Mouse (Mus musculus) brain, embryonic 14.5 days (tissue): Measurements from ENCODE around the gene Slc16a9. TPM values are rescaled to one million over a fixed set of nuclear protein-coding genes. Genes with fewer than 3 reads are reported as not detected.
A peak's percentile ranks its signal among the peaks of the same experiment; 100 is the strongest.
"Not testable (repeated sequence)": the region's sequence is repeated elsewhere in the genome, so short reads cannot be mapped to it uniquely, and the experiment has no call there.

Source experiments
- DNase-seq: peaks from one replicate; pipeline ENCODE4 v3.0.0-alpha.2; 2011; ENCODE audit warnings: low read depth
- CTCF ChIP-seq: fragments of 200-500 bp; IDR thresholded peaks from 2 replicates; pipeline ENCODE4 v1.5.1; 2012; ENCODE audit warnings: inconsistent platforms, mild to moderate bottlenecking, moderate library complexity, borderline replicate concordance; ENCODE audit not compliant: insufficient read depth, insufficient read length; ENCODE audit errors: extremely low read depth
- POLR2A ChIP-seq: fragments of 200-500 bp; IDR thresholded peaks from 2 replicates; pipeline ENCODE4 v1.6.1; 2012; ENCODE audit warnings: mild to moderate bottlenecking, inconsistent platforms, borderline replicate concordance; ENCODE audit not compliant: poor library complexity, insufficient read depth, insufficient read length, severe bottlenecking; ENCODE audit errors: extremely low read depth
- polyA plus RNA-seq: library from polyadenylated mRNA; depleted of rRNA; stranded (reverse); fragments of >200 nt; gene quantifications from 2 replicates; pipeline ENCODE4 v1.2.3, GENCODE M21; 2012

Gene Slc16a9
- polyA plus RNA-seq, 1 experiment = 2.4 TPM

GRCm38 (mm10) chr10:70211281-70211680 lies 33.6 kb upstream of the Slc16a9 start:
- TF ChIP-seq CTCF (no peak), POLR2A (no peak)
- DNase-seq = no peak

DNA sequence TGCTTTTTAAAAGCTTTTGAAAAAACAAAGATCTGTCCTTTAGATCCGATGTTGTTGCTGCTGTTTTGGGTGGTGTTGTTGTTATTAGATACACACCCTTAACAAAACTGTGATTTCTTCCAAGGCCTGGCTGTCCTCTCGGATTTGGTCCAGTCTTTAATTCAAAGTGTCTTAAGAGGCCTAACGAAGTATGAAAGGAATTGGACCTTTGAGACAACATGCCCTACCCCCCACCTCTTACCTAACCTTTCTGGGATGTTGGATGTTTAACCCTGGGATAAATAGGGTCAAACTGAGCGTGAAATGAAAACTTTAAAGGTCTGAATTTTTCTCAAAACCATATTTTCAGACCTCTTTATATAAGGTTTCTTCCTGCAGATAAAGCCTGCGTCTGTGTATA lies 23.9 kb upstream of the Slc16a9 start:
- TF ChIP-seq CTCF (no peak), POLR2A (no peak)
- DNase-seq = no peak

DNA sequence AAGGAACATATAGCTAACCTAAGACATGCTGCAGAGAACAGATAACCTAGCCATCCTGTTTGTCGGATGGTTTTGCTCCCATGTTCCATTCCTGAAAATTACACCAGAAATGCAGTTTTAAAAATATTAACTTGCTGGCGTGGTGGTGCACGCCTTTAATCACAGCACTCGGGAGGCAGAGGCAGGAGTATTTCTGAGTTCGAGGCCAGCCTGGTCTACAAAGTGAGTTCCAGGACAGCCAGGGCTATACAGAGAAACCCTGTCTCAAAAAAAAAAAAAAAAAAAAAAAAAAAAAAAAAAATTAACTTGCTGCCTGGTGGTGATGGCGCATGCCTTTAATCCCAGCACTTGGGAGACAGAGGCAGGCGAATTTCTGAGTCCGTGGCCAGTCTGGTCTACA lies 22.7 kb upstream of the Slc16a9 start:
- DNase-seq = not testable (repeated sequence)

DNA sequence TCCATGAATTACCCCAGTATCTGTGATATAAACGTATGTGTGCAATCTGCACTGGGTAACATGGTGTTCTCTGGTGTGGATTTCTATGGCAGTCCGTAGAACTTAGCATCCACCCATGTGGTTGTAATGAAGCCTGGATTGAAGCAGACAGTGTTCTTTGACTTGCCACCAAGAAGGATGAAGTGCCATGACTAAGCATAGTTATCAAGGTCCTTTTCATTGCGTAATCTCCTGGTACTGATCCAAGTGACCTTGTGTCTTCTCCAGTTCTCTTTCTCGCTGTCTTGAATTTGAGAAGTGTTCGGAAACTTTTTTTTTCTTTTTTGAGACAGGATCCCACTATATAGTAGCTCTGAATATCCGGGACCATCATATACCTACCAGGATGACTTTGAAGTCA lies 20.3 kb upstream of the Slc16a9 start:
- DNase-seq = no peak

DNA sequence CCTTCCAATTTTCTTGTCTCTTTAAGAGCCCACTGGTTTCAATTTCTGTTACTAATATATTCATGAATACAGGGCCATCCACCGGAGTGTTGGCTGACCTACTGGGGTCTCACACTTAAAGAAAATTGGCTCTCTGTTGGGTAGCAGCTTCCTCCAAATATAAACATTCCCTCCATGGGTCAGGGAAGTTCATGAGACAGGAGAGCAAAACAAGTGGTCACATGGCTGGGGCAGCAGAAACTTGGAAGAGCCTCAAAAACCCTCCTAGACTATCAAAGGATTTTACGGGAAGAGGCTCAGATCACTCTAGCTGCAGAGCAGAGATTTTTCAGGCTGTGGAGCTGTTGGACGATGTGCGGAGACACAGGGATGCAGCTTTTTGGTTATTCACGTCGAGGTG lies 19.1 kb upstream of the Slc16a9 start:
- peak; percentile 38 for DNase-seq

More for the DNA sequence above, 20.3 kb upstream of the Slc16a9 start:
- TF ChIP-seq CTCF (no peak), POLR2A (no peak)

GRCm38 (mm10) chr10:70226608-70227007 lies 18.3 kb upstream of the Slc16a9 start:
- TF ChIP-seq POLR2A = no peak
- no peak for TF ChIP-seq CTCF
- no peak for DNase-seq

More for the DNA sequence above, 19.1 kb upstream of the Slc16a9 start:
- TF ChIP-seq CTCF (no peak), POLR2A (no peak)

GRCm38 (mm10) chr10:70230352-70230751 lies 14.5 kb upstream of the Slc16a9 start:
- TF ChIP-seq POLR2A (no peak), CTCF (no peak)
- DNase-seq = no peak

- TF ChIP-seq POLR2A = no peak
- TF ChIP-seq CTCF = no peak
- DNase-seq = no peak
These were observed 7.0 kb upstream of the Slc16a9 start for GRCm38 (mm10) chr10:70237936-70238335.

GRCm38 (mm10) chr10:70242751-70243444 lies 2.0 kb upstream of the Slc16a9 start:
- TF ChIP-seq CTCF (no peak), POLR2A (no peak)
- DNase-seq = no peak

- no peak for TF ChIP-seq CTCF
- no peak for TF ChIP-seq POLR2A
- peak; percentile 41 for DNase-seq
These were observed 652 bp downstream of the Slc16a9 start for GRCm38 (mm10) chr10:70245559-70245945.

GRCm38 (mm10) chr10:70246076-70246475 lies 1.2 kb downstream of the Slc16a9 start:
- no peak for TF ChIP-seq CTCF
- no peak for TF ChIP-seq POLR2A
- peak; percentile 10 for DNase-seq

DNA sequence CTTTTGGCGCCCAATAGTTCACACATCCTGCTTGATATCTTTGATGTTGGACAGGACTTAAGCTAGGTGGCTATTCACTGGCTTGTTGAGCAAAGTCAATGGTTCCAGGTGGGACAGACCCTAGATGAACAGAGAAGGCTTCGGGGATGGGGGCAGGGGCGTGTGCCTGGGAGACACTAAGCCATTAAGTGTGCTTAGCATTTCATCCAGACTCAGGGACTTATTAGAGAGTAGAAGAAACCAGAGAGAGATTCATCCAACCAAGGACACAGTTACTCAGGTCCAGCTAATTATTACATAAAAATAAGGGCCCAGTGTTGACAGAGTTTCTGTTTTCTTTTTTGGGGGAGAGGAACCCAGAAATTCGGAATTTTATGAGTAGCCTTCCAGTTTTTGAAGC lies 5.5 kb downstream of the Slc16a9 start:
- no peak for DNase-seq
- TF ChIP-seq CTCF (no peak), POLR2A (no peak)
